Mouse (Mus musculus) adrenal gland, adult 18-20 months (tissue): Measurements from ENCODE around the gene Sar1b. TPM values are rescaled to one million over a fixed set of nuclear protein-coding genes. Genes with fewer than 3 reads are reported as not detected.
"Not testable (repeated sequence)": the region's sequence is repeated elsewhere in the genome, so short reads cannot be mapped to it uniquely, and the experiment has no call there.

Experiments
- DNase-seq, 2 experiments: peaks; one replicate each; pipeline ENCODE4 v3.0.0; 2021 to 2022; ENCODE audit warnings: low spot score in 2 of 2
- long read RNA-seq, 2 experiments: library from polyadenylated mRNA; stranded (forward); transcript quantifications; one replicate each; pipeline ENCODE4 v2.0.0; 2021
- total RNA-seq, 2 experiments: library from RNA; stranded (reverse); gene quantifications; 1 replicate in 1 of 2; 2 replicates in 1 of 2; pipeline ENCODE4 v1.2.3; 2021

Sar1b gene
- total RNA-seq: 100 to 1,000 TPM; 109 to 110 TPM
- long read RNA-seq, experiment 1, transcript Sar1b-201 (7 exons, 1,201 nt): major isoform, 55 of 59 reads
- long read RNA-seq, experiment 1, partial matches to known transcripts: 0 of 59 reads
- long read RNA-seq, experiment 1, other reads (novel, unspliced or antisense): 4 of 59 reads
- long read RNA-seq, experiment 2, transcript Sar1b-201 (7 exons, 1,201 nt): major isoform, 174 of 188 reads
- long read RNA-seq, experiment 2, partial matches to known transcripts: 8 of 188 reads
- long read RNA-seq, experiment 2, other reads (novel, unspliced or antisense): 6 of 188 reads

- peak; percentile 79 to 82 for DNase-seq
Observed at GRCm38 (mm10) chr11:51763213-51763907, at the start of gene Sar1b, which contains the start of gene Sec24a. Sar1b (plus strand) TSS chr11:51763687. Sec24a (minus strand) TSS chr11:51763634.

- DNase-seq: no peak
Observed at GRCm38 (mm10) chr11:51721066-51721465, 42.4 kb upstream of the Sar1b start.

- no peak for DNase-seq
Observed at GRCm38 (mm10) chr11:51732883-51733282, 30.6 kb upstream of the Sar1b start.

- DNase-seq: not testable (repeated sequence)
Observed at GRCm38 (mm10) chr11:51734218-51734617, 29.3 kb upstream of the Sar1b start.

GRCm38 (mm10) chr11:51738651-51739403 lies 24.7 kb upstream of the Sar1b start:
- DNase-seq: no peak

- no peak for DNase-seq
Observed at GRCm38 (mm10) chr11:51740701-51741100, 22.8 kb upstream of the Sar1b start.

GRCm38 (mm10) chr11:51746096-51746495 lies 17.4 kb upstream of the Sar1b start:
- DNase-seq: no peak

- not testable (repeated sequence) for DNase-seq
Observed at GRCm38 (mm10) chr11:51751623-51752225, 11.8 kb upstream of the Sar1b start.

GRCm38 (mm10) chr11:51755621-51756311 lies 7.7 kb upstream of the Sar1b start:
- DNase-seq: peak in 1 of 2 experiments; percentile 59

GRCm38 (mm10) chr11:51756352-51756771 lies 7.1 kb upstream of the Sar1b start:
- peak; percentile 92 to 93 for DNase-seq

- DNase-seq: no peak
Observed at GRCm38 (mm10) chr11:51757023-51757422, 6.5 kb upstream of the Sar1b start.

GRCm38 (mm10) chr11:51757625-51758024 lies 5.9 kb upstream of the Sar1b start:
- no peak for DNase-seq

GRCm38 (mm10) chr11:51758207-51758606 lies 5.3 kb upstream of the Sar1b start:
- DNase-seq: not testable (repeated sequence)

- DNase-seq: no peak
Observed at GRCm38 (mm10) chr11:51759251-51759650, 4.2 kb upstream of the Sar1b start.

- DNase-seq: no peak
Observed at GRCm38 (mm10) chr11:51759941-51760657, 3.4 kb upstream of the Sar1b start.

GRCm38 (mm10) chr11:51761241-51761640 lies 2.2 kb upstream of the Sar1b start:
- DNase-seq: no peak

GRCm38 (mm10) chr11:51763955-51764354 lies 468 bp downstream of the Sar1b start:
- DNase-seq: no peak

GRCm38 (mm10) chr11:51764816-51765215 lies 1.3 kb downstream of the Sar1b start:
- DNase-seq: no peak

GRCm38 (mm10) chr11:51767579-51768220 lies 4.2 kb downstream of the Sar1b start:
- DNase-seq: no peak
